Mouse (Mus musculus): ENCODE measurements around the gene Igdcc3. TPM values are rescaled to one million over a fixed set of nuclear protein-coding genes. Genes with fewer than 3 reads are reported as not detected.

The Igdcc3 gene
- polyA plus RNA-seq, 1 experiment: not detected

DNA sequence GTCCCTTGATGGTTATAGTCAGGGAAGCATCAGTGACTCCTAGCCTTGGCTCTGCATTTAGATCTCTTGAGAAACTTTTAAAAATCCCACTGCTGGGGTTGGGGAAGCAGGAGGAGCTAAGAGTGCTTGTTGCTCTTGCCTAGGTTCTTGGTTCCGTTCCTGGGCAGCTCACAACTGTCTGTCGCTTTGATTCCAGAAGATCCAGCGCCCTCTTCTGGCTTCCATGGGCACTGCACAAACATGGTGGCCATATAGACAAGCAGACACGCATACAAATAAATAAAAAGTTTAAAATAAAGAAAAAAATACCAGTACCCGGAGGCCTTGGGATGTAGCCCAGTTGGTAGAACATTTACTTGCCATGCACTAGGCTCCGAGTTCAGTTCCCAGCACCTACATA is 89.3 kb downstream of the Igdcc3 start:
- TF ChIP-seq CTCF (IDR thresholded peaks at IDR 0.05; ENCODE audit: low read depth, low read length) (no peak), POLR2A (IDR thresholded peaks at IDR 0.05; ENCODE audit: borderline replicate concordance, low read depth, low read length) (no peak)

DNA sequence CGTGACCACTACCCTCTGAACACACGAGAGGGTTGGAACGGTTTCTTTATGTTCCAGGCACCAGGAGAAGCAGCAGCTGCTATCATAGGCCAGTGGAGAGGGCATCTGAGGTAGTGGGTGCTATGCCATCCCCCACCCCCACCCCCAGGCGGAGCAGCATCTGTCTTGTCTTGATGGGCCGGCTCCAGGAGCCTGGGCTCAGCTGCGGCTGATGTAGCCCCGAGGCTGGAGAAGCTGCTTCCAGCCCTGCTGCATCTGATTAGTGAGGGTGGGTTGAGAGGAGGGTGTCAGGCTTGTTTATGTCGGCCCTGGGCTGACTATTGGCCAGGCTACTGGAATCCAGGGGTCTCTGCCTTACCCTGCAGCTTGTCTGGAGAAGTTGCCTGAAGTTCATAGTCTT is 90.3 kb downstream of the Igdcc3 start:
- no peak for TF ChIP-seq CTCF (IDR thresholded peaks at IDR 0.05; ENCODE audit: low read depth, low read length)
- no peak for TF ChIP-seq POLR2A (IDR thresholded peaks at IDR 0.05; ENCODE audit: borderline replicate concordance, low read depth, low read length)
- Histone ChIP-seq H3K27ac (ENCODE audit: insufficient read depth, low read depth, low read length) (no peak overlapping the region), H3K4me3 (ENCODE audit: insufficient read depth, low read length) (no peak overlapping the region), H3K4me1 (ENCODE audit: control insufficient read depth, insufficient read depth, low read length) (peaks cover 13% of the 10 kb centered on the region)

More for the DNA sequence above, 89.3 kb downstream of the Igdcc3 start:
- H3K27ac ChIP-seq (ENCODE audit: insufficient read depth, low read depth, low read length): no peak overlapping the region
- H3K4me1 ChIP-seq (ENCODE audit: control insufficient read depth, insufficient read depth, low read length): peaks cover 13% of the 10 kb centered on the region
- H3K4me3 ChIP-seq (ENCODE audit: insufficient read depth, low read length): no peak overlapping the region

DNA sequence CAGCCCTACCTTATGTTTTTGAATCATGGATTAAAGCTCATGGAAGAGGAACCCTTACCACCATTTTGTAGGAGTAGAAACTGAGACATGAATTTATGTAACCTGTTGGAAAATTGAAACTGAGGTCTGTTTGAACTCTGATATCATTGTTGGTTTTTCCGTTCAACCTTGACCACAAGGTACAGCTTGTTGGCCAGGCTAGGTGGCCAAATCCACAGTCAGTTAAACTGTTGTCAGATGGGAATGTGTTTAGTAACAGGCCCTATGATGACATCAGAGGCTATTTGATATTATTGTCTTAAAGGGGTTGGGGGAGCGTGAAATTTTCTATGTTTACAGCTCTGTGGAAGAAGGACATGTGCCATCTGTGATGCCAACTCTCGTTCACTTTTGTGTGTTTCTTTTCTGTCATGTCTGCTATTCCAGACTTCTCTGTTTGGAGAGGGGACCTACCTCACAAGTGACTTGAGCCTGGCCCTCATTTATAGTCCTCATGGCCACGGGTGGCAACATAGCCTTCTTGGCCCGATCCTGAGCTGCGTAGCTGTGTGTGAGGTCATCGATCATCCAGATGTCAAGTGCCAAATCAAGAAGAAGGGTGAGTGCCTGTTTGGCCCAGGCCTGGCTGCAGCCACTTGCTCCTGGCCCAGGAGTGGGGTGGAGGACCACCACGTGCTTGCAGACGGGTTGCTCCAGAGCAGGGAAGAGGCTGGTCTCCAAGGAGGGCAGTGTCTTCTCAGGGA is 92.4 kb downstream of the Igdcc3 start:
- H3K27ac ChIP-seq (ENCODE audit: insufficient read depth, low read depth, low read length): no peak overlapping the region
- no peak overlapping the region for H3K4me3 ChIP-seq (ENCODE audit: insufficient read depth, low read length)
- H3K4me1 ChIP-seq (ENCODE audit: control insufficient read depth, insufficient read depth, low read length): peaks cover 13% of the 10 kb centered on the region
- no peak for TF ChIP-seq POLR2A (IDR thresholded peaks at IDR 0.05; ENCODE audit: borderline replicate concordance, low read depth, low read length)
- no peak for TF ChIP-seq CTCF (IDR thresholded peaks at IDR 0.05; ENCODE audit: low read depth, low read length)

GRCm38 (mm10) chr9:65234734-65235133 is 93.7 kb downstream of the Igdcc3 start:
- Histone ChIP-seq H3K4me3 (ENCODE audit: insufficient read depth, low read length) (no peak overlapping the region), H3K27ac (ENCODE audit: insufficient read depth, low read depth, low read length) (no peak overlapping the region), H3K4me1 (ENCODE audit: control insufficient read depth, insufficient read depth, low read length) (peaks cover 8% of the 10 kb centered on the region)
- TF ChIP-seq POLR2A (IDR thresholded peaks at IDR 0.05; ENCODE audit: borderline replicate concordance, low read depth, low read length) (no peak), CTCF (IDR thresholded peaks at IDR 0.05; ENCODE audit: low read depth, low read length) (no peak)

Other genes with a start within 250 kb of the Igdcc3 start
- gene Slc24a1, start 189.6 kb upstream of the Igdcc3 start, polyA plus RNA-seq (2012; ENCODE audit: insufficient read depth, insufficient read length, missing spikeins): not detected in 2 replicates
- 21.4 and 21.6 TPM in 2 replicates for gene Ints14, start 180.3 kb upstream of the Igdcc3 start, polyA plus RNA-seq (2012; ENCODE audit: insufficient read depth, insufficient read length, missing spikeins)
- 27.7 and 29.0 TPM in 2 replicates for gene Hacd3, start 119.5 kb upstream of the Igdcc3 start, polyA plus RNA-seq (2012; ENCODE audit: insufficient read depth, insufficient read length, missing spikeins)
- 57.3 and 73.7 TPM in 2 replicates for gene Dpp8, start 108.8 kb upstream of the Igdcc3 start, polyA plus RNA-seq (2012; ENCODE audit: insufficient read depth, insufficient read length, missing spikeins)
- 0.15 TPM in 1 of 2 replicates, not detected in the other for gene Igdcc4, start 39.7 kb upstream of the Igdcc3 start, polyA plus RNA-seq (2012; ENCODE audit: insufficient read depth, insufficient read length, missing spikeins)
- 2.9 TPM in 2 replicates for gene Parp16, start 54.2 kb downstream of the Igdcc3 start, polyA plus RNA-seq (2012; ENCODE audit: insufficient read depth, insufficient read length, missing spikeins)
- not detected in 2 replicates for gene Cilp, start 124.0 kb downstream of the Igdcc3 start, polyA plus RNA-seq (2012; ENCODE audit: insufficient read depth, insufficient read length, missing spikeins)
- 19.2 and 20.8 TPM in 2 replicates for gene Clpx, start 153.1 kb downstream of the Igdcc3 start, polyA plus RNA-seq (2012; ENCODE audit: insufficient read depth, insufficient read length, missing spikeins)
- 11.1 and 15.9 TPM in 2 replicates for gene Pdcd7, start 204.9 kb downstream of the Igdcc3 start, polyA plus RNA-seq (2012; ENCODE audit: insufficient read depth, insufficient read length, missing spikeins)
- gene Ubap1l, start 219.9 kb downstream of the Igdcc3 start, polyA plus RNA-seq (2012; ENCODE audit: insufficient read depth, insufficient read length, missing spikeins): not detected in 2 replicates

Data from bone marrow macrophage, adult 2 months (primary cell).